ENCODE assay signal across 14 mouse cellular contexts in genomic region chr1:71886903-71887302, GRCm38 (mm10).
DNase-seq lines count a peak whose midpoint lies in the region; ATAC-seq and TF ChIP-seq lines count a peak whose summit lies in the region.
"Had no signal": no experiment of that assay in that cellular context is flagged by ENCODE, and none has a peak within 500 bp of the region (broad histone marks: within the 10 kb centered on the region; RNA-seq: fewer than 3 reads in every experiment).

No protein-coding gene starts in this region.

- DNase-seq in kidney, adult 18-20 months = peak; percentile 52
- DNase-seq in kidney, postnatal 0 days (ENCODE audit: low spot score) = no peak
- peak; percentile 95 for DNase-seq in liver, adult 2 months (ENCODE audit: extremely low read depth, low read depth, low spot score)
- DNase-seq in yolk sac, embryonic 10.5 days (ENCODE audit: low spot score) = peak; percentile 87
- DNase-seq in testis, postnatal 10 days (ENCODE audit: low spot score) = no peak
- DNase-seq in thymus, postnatal 0 days (ENCODE audit: low spot score) = no peak
- no peak for DNase-seq in B cell, adult 2 months
- DNase-seq: cerebellum, postnatal 14 days; lung, postnatal 14 days; thymus, postnatal 36 days had no signal

- TF ChIP-seq POLR2A in liver, adult 2 months (IDR thresholded peaks at IDR 0.05; ENCODE audit: extremely low read depth, insufficient read depth, low read length) = no peak

- ATAC-seq in kidney, postnatal 0 days (replicated peaks; ENCODE audit: low FRiP score, low read depth) = peak; percentile 52; the same call in 1 of the 2 replicates
- ATAC-seq: midbrain, embryonic 15.5 days had no signal

- no peak overlapping the region for H3K9ac ChIP-seq in kidney, postnatal 0 days (ENCODE audit: low read depth, low read length)
- no peak overlapping the region for H3K9ac ChIP-seq in liver, adult 2 months (ENCODE audit: low read depth, low read length)
- H3K9ac ChIP-seq: heart, embryonic 12.5 days; hindbrain, embryonic 15.5 days; midbrain, embryonic 15.5 days had no signal

- no peaks in the 10 kb centered on the region for H3K9me3 ChIP-seq in kidney, postnatal 0 days (replicated peaks; ENCODE audit: low read length)
- H3K9me3 ChIP-seq: heart, embryonic 12.5 days; hindbrain, embryonic 15.5 days; midbrain, embryonic 15.5 days had no signal

- H3K4me3 ChIP-seq in kidney, postnatal 0 days (replicated peaks; ENCODE audit: low read depth, low read length) = no peak overlapping the region
- no peak overlapping the region for H3K4me3 ChIP-seq in liver, adult 2 months (ENCODE audit: insufficient read depth, low read depth, low read length)
- H3K4me3 ChIP-seq: heart, embryonic 12.5 days; hindbrain, embryonic 15.5 days; megakaryocyte, embryonic 14.5 days; midbrain, embryonic 15.5 days had no signal

- 59% methylated on average over 6 of the region's 6 CpGs for WGBS in kidney, postnatal 0 days
- WGBS in liver, adult 2 months = 31% methylated on average over 6 of the region's 6 CpGs

- H3K79me2 ChIP-seq in liver, adult 2 months (ENCODE audit: control insufficient read depth, insufficient read depth, low read length) = no peaks in the 10 kb centered on the region

- H3K27me3 ChIP-seq in kidney, postnatal 0 days (ENCODE audit: insufficient read depth, low read length) = no peaks in the 10 kb centered on the region
- no peaks in the 10 kb centered on the region for H3K27me3 ChIP-seq in liver, adult 2 months (ENCODE audit: control insufficient read depth, insufficient read depth, low read length)
- H3K27me3 ChIP-seq: heart, embryonic 12.5 days; hindbrain, embryonic 15.5 days; megakaryocyte, embryonic 14.5 days; midbrain, embryonic 15.5 days had no signal

- no peaks in the 10 kb centered on the region for H3K36me3 ChIP-seq in kidney, postnatal 0 days (ENCODE audit: insufficient read depth, low read length)
- peaks cover 5% of the 10 kb centered on the region; the same call in 1 of the 2 replicates for H3K36me3 ChIP-seq in liver, adult 2 months (ENCODE audit: control insufficient read depth, insufficient read depth, low read length)
- H3K36me3 ChIP-seq: heart, embryonic 12.5 days; hindbrain, embryonic 15.5 days; midbrain, embryonic 15.5 days had no signal

- no peak for TF ChIP-seq CTCF in kidney, postnatal 0 days (IDR thresholded peaks at IDR 0.05; ENCODE audit: low read depth)
- no peak for TF ChIP-seq CTCF in liver, adult 2 months (IDR thresholded peaks at IDR 0.05; ENCODE audit: low read depth, low read length)

- H3K27ac ChIP-seq in kidney, postnatal 0 days = no peak overlapping the region
- H3K27ac ChIP-seq in liver, adult 2 months (replicated peaks; ENCODE audit: insufficient read depth, low read depth, low read length) = peak overlapping the region; percentile 74
- H3K27ac ChIP-seq: hindbrain, embryonic 15.5 days; midbrain, embryonic 15.5 days had no signal

- no peaks in the 10 kb centered on the region for H3K4me1 ChIP-seq in kidney, postnatal 0 days (replicated peaks; ENCODE audit: insufficient read depth, low read length)
- H3K4me1 ChIP-seq in liver, adult 2 months (ENCODE audit: control insufficient read depth, insufficient read depth, low read length) = peaks cover 7% of the 10 kb centered on the region; the same call in 1 of the 2 replicates
- H3K4me1 ChIP-seq: hindbrain, embryonic 15.5 days; megakaryocyte, embryonic 14.5 days; midbrain, embryonic 15.5 days had no signal

- H3K4me2 ChIP-seq in kidney, postnatal 0 days (ENCODE audit: low read length) = no peak overlapping the region
- H3K4me2 ChIP-seq: heart, embryonic 12.5 days; hindbrain, embryonic 15.5 days; midbrain, embryonic 15.5 days had no signal

Comparison
In these comparisons a context has a peak if more than half of its experiments do, and no peak if none do; other contexts are left out.
1. DNase-seq: peak in kidney, adult 18-20 months (single experiment), liver, adult 2 months (single experiment) and yolk sac, embryonic 10.5 days (single experiment); none in kidney, postnatal 0 days (single experiment), testis, postnatal 10 days (single experiment), thymus, postnatal 0 days (single experiment) and B cell, adult 2 months (0 of 2).